Mouse (Mus musculus): ENCODE data around the gene Hmox2. TPM values are rescaled to one million over a fixed set of nuclear protein-coding genes. Genes with fewer than 3 reads are reported as not detected.
A peak's percentile ranks its signal among the peaks of the same experiment; 100 is the strongest.
"Not testable (repeated sequence)": the region's sequence is repeated elsewhere in the genome, so short reads cannot be mapped to it uniquely, and the experiment has no call there.

Gene Hmox2
- total RNA-seq, 2 experiments from 2014 or later = 70.5 to 71.1 TPM

DNA sequence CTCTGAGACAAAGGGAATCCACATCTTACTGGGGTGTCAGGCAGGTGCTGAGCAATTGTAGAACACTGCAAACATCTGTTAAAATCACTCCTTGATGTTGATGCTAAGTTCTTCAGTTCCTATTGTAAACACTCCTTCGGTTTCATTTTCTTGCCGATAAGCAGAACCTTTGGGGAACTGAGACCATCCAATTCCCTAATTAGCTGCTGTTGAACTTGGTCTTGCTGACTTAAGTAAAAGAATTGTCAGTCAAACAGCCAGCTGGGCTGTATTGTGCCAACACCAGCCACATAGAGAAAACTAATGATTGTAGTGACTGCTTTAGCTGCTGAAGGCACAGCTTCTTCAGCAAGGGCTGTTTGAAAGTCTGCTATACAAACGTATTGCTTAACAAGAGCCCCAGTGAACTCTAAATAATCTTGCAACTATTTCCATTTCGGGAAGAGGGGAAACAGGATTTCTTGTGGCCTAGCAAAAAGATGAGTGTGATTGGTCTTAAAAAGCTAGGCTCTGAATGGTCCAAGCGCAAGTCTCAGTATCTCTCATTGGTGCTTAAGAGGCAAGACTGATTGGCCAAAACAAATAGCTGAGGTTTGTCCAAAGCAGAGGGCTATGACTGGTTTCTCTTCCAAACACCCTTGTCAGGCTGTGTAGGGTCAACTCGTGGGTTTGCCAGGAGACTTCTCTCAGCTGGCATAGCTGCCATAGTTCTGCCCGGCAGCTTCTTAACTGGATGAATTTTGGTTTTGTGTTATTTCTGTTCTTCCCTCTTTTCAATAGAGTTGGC is 3.8 kb upstream of the Hmox2 start:
- intact Hi-C loops (cut with DNase I) = no loop called here
- no peak for DNase-seq

DNA sequence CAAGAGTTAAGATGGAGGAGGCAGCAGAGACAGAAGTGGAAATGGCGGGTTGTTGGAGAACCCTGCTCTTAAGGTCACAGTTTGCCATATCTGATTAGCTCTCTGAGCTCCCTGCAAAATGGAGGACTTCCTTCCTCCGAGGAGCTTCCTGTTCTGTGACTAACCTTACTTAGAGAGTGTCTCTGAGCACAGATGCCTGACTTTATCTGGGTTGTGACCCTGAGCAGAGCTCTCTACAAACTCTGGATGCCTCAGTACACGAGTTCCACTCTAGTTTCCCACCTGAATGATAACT is 3.3 kb upstream of the Hmox2 start:
- intact Hi-C loops (cut with DNase I) = no loop called here
- DNase-seq = no peak

DNA sequence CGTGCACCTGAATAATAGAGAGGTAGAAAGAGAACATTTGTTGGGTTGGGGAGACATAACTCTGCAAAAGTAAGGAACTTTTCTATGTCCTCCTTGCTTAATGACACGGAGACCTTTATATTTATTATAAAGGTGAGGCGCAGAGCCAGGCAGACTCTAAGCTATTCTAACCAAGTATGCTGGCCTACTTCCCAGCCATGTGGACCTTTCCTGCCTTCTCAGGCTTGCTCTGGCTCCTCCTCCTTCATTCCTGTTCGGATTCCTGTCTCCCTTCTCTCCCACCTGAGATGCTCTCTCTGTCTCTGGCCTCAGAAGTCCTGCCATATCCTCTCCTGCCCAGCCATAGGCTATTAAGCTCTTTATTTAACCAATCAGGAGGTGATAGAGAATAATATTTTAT is 895 bp upstream of the Hmox2 start:
- intact Hi-C loops (cut with DNase I) = no loop called here
- peak in 1 of 2 experiments; percentile 13 for DNase-seq

DNA sequence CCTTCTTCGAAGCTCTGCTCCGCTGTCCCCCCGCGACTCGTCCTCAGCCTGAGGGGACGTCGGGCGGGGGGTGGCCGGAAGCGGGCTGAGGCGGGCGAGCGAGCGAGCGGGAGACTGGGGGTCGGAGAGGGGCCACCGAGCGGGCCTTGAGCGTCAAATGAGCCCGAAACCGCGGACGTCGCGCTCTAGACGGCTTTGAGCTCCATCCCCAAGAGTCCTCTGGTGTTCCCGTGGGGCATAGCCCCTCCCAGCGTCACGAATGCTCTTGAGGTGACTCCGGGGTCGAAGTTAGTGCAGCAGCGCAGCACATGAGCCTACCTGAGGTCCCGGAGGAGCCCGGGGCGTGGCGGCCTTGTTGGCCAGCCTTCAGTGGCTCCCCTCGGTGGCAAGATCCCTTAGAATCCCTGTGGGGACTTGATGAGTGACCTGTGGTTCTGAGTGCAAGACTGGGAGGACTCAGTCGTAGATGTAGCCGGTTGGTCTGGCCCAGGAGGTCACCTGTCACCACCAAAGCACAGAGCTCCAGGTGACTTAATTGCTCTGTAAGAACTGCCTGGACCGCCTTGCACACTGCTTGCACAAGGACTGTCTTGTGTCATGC is 467 bp downstream of the Hmox2 start:
- DNase-seq = no peak
- intact Hi-C loops (cut with DNase I) = no loop called here

DNA sequence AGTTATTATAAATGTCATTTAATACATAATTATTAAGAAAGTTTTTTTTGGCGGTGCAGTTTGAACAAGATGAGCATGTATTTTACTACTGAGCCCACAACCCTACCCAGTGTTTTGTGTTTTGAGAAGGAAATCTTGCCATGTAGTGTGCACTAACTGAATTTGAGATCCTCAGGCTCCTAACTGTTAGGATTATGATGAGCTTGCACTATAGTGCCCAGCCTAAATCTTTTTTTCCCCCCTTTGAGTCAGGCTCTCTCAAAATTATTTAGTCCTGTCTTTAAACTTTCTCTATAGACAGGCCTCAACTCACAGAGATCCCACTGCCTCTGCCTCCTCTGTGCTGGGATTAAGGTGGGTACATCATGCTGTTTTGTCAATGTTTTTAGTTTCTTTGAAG is 1.4 kb downstream of the Hmox2 start:
- no peak for DNase-seq
- intact Hi-C loops (cut with DNase I) = no loop called here

DNA sequence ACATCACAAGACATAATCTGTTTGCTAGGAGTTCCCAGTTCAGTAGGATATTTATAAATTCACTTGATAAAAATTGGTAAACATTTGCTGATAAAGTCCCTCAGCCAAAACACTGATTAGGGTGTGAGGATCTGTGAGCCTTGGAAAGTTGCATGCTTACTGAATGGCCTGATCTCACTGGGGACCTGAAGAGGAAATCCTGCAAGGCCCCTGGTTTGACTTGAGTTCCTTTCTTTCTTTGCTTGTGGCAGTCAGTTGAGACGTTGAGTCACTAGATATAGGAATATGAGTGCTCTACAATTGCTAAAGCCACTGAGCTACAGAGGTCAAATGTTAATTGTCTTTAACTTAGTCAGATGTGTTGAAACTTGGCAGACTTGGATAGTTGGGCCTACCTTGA is 1.8 kb downstream of the Hmox2 start:
- DNase-seq = peak in 1 of 2 experiments; percentile 12
- intact Hi-C loops (cut with DNase I) = no loop called here

DNA sequence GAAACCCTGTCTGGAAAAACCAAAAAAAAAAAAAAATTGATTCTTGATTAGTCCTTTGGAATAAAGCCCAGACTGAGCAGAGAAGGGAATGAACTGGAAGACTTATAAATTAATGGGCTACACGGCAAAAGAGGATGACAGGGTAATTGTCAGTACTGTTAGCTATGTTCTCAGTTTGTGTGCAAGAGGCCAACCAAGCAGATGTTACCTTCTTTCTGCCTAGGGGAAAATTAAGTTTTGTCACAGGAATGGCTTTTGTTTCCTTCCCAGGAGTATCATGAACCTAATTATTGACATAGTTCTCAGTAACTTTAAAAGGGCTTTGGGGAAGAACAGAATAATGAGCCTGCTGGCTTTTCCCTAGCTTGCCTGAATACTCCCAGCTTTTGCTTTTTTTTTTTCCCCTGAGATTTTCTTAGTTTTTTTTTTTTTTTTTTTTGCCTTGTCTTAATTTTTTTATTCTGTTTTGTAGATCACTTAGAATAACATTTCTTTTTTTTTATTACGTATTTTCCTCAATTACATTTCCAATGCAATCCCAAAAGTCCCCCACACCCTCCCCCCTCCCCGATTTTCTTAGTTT is 4.7 kb downstream of the Hmox2 start:
- intact Hi-C loops (cut with DNase I) = no loop called here
- no peak for DNase-seq

DNA sequence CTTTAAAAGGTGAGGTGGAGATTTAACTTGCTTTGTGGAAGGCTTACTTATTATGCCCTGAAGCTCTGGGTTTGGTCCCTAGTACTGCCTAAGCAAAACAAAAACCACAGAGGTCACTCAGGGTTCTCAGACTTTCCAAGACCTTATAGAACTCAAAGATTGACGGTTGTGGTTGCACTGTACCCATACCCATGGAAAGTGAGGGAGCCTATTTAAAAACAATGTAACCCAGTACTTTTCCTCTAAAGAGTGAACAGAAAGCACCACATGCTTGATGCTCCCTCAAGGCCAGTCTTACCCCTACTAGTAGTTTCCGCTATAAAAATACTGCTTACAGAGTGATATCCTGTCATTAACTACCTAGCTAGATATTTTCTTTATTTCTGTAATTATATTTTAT is 10.1 kb downstream of the Hmox2 start:
- intact Hi-C loops (cut with DNase I) = no loop called here
- DNase-seq = no peak

DNA sequence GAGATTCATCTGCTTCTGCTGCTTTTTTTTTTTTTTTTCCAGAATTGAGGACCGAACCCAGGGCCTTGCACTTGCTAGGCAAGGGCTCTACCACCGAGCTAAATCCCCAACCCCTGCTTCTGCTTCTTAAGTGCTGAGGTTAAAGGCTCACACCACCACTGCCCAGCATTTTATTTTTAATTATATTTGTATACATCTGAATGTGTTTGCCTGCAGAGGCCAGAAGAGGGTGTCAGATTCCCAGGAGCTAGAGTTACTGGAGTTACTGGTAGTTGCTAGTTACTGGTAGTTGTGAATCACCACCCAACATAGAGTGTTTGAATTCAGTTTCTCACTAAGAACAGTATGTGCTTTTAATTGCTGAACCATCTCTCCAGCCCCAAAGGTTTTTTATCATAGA is 13.8 kb downstream of the Hmox2 start:
- intact Hi-C loops (cut with DNase I) = no loop called here
- DNase-seq = no peak

DNA sequence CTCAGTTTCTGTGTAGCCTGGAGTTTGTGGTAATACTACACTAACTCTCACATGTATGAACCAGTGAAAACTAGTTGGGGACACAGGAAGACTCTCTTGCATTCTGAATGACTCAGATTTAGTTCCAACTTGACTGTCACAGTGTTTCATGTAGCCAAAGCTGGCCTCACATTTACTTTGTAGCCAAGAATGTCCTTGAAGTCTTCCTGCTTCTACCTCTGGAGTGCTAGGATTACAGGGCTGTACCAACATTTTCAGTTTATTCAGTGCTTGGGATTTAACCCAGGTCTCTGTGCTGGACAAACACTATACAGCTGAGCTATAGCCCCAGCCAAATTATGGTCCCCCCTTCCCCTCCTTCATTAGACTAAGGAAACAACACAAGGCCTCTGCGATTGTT is 16.0 kb downstream of the Hmox2 start:
- DNase-seq = no peak
- intact Hi-C loops (cut with DNase I) = no loop called here

DNA sequence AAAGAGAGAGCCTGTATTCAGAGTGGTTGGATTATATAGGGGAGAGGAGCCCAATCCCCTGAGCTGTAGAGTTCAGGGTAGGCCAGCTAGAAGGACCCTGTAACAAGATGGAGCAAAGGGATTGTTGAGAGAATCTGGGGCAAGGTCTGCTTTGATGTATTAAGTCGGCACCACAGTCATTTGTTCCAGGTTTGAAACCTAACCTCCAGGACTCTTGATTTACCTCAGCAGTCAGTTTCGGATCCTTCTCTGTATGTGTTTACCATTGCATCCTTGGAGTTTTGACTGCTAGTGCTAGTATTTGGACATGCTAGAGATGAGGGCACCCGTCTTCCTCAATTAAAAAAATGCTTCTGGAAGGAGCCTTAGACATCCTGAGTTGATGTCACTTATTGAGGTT is 26.0 kb downstream of the Hmox2 start:
- intact Hi-C loops (cut with DNase I) = no loop called here
- no peak for DNase-seq

DNA sequence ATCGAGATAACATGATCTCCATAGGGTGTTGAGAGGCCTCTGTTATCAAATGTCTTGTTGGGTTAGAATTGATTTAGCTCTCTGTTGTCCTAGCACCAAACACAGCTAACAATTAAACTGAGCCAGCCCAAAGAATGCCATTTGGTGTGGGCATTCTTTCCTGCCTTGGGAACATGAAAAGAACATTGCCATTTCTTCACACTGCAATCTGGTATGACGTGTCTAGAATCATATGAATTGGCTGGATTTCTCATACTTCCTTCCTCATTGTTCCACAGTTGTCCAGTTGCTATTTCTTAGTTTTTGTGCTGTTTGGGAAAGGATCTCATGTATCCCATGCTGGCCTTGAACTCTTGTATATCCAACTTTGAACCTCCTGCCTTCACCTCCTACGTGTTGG is 27.9 kb downstream of the Hmox2 start:
- no peak for DNase-seq

DNA sequence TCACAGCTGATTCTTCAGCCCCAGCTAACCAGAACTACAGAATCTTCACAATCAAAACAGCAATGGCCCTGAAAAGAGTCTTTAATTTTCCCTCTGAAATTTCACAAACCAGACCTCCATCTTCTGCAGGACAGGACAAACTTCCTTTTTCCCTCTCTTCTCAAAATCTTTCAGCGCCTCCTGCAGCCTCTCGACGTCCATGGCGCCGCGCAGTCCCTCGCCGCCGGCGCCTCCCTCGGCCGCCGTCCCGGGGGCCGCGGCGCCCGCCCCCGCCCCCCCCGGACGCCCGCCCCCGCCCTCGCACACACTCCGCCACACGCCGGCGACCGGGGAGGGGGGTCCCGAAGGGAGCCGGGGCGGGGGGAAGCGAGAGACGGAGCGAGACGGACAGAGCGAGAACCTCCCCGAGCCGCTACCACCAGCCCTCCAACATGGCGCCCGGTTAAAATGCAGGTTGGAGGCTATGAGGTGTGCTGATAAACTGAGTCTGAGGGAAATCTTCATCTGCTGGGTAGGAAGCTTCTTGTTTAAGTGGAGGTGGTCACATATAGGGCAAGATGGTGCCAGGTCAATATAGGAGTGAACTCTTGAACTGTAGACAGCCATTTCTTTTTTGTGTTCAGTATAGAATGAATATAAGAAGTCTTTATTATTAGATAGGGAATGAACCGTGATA is 30.6 kb downstream of the Hmox2 start:
- DNase-seq; intact Hi-C loops (cut with DNase I): not testable (repeated sequence)

More for the DNA sequence above, 27.9 kb downstream of the Hmox2 start:
- intact Hi-C loops (cut with DNase I) = no loop called here

DNA sequence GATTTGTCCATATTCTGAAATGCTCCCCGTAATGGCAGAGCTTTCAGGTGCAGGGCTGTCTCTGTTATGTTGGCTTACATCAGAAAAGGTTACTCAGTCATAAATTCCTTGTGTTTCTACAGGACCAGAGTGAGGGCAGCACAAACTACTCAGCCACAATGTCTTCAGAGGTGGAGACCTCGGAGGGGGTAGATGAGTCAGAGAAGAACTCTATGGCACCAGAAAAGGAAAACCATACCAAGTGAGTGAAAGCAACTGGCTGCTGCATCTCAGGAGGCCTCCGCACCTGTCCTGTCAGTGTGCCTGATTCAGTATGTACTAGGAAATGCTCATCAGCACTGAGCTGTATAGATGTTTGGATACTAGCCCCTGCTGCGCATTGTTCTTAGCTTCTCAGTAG is 36.3 kb downstream of the Hmox2 start:
- DNase-seq = no peak
- intact Hi-C loops (cut with DNase I) = loop anchor here (2.0 to 10.0 kb wide), 2 partner anchors 28 to 102 kb away; partner anchors contain the start of gene Cdip1

DNA sequence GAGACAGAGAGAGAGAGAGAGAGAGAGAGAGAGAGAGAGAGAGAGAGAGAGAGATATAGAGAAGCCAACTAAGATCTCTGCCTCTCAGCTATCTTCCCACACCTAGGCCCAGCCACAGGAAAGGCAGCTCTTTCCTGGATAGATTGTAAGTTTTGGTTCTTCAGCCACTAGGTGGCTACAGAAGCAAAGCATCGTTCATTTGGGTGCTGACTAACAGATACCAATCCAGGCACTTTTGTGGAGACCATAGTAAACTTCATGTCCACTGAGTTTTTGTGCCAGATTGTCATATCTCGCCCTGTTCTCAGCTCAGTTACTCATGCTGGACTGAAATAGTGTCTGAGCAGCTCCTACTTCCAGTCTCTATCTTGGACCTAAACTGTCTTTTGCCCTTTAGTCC is 37.1 kb downstream of the Hmox2 start:
- DNase-seq = peak in 1 of 2 experiments; percentile 36
- intact Hi-C loops (cut with DNase I) = loop anchor here (2.0 to 10.0 kb wide), 2 partner anchors 28 to 102 kb away; partner anchors contain the start of gene Cdip1

DNA sequence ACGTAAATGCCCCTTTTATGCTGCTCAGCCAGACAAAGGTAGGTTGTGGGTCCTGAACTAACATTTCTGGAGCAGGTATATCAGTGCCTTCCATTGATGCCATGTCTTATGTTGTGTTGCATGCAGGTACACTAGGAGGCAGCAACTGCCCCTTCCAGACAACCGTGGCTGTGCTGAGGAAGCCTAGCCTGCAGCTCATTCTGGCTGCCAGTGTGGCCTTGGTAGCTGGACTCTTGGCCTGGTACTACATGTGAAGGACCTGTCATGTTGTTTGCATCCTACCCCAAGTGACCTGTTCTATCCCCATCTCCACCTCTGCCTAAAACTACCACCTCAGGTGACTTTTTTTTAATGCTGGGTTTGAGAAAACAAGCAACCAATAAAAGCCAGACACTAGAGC is 39.7 kb downstream of the Hmox2 start:
- intact Hi-C loops (cut with DNase I) = loop anchor here (10.0 kb wide), 1 partner anchor 99 kb away; no protein-coding TSS in a partner anchor
- no peak for DNase-seq

DNA sequence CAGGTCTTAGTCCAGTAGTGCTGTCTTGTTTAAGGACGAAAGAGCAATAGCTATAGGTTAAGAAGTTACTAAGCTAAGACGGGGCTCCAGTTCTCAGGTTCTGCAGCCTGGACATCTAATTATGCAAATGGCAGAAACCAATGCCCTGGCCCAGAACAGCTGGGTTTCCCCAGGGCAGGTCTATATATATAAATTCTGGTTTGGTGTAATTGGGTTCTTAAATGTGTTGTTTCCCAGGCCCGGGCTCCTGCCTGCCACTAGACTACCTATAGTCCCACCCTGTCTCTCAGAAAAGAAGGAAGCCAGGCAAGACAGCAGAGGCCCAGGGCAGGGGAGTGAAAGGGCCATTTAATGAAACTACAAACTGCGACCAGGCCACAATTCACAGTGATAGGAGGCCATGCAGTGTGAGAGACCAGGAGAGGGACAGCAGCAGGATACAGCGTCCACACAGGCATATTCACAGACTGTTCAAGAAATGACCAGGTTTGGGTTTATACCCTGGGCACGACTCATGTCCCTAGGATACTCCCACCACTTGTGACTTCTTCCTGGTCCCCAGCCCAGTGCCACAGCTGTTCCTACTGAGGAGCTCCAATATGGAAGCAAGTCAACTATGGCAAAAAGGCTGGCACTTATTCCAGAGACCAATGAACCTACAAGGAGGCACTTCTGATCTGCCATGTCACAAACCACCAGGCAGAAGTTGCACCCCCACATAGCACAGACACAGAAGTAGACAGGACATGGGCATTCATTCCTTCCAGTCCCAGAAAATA is 41.0 kb downstream of the Hmox2 start:
- DNase-seq = no peak
- intact Hi-C loops (cut with DNase I) = loop anchor here (10.0 kb wide), 1 partner anchor 98 kb away; no protein-coding TSS in a partner anchor

DNA sequence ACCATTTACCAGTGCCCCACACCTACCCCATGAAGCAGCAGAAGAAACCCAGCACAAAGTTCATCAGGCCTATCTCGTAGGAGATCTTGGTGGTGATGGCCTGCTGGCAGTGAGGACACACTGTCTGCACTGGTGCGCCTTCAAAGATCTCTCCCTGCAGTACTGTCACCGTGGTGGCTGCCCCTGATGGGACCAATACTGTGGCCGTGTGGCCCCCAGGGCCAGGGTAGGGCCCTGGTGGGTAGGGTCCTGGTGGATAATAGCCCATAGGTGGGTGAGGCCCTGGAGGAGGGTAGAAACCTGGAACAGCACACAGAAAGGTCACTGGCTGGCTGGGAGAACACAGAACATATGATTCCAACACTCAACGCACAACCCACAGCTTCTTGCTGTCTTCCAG is 42.6 kb downstream of the Hmox2 start:
- intact Hi-C loops (cut with DNase I) = loop anchor here (10.0 kb wide), 1 partner anchor 96 kb away; no protein-coding TSS in a partner anchor
- DNase-seq = no peak

DNA sequence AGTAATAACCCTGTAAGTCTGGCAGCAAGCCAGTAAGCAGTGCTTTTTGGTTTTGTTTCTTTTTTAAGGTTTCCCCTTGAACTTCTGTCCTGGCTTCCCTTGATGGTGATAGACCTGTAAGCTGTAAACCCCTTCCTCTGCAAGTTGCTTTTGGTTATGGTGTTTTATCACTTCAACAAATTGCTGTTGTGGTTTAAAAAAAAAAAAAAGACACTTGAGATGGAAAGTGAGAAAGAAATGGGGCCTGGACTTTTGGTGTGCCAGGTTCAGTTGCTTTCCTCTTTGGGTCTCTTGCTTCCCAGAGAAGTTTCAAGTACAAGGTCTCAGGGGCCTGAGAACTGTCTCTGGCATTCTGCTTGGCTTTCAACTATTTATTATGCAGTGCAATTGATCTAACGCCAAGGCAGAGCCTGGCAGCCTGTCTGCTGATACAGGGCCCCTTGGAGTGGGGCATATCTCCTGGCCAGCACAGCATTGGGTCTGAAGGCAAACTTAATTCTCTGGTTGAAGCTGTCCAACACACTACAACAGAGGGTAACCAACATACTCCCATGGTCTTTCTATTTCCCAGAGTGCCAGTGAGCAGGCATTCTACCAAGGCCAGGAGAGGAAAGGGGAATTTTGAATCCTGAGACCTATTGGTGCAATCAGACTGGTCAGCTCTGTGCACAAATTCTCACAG is 47.3 kb downstream of the Hmox2 start:
- peak; percentile 23 to 35 for DNase-seq
- intact Hi-C loops (cut with DNase I) = no loop called here

Data from heart, postnatal 14 days (tissue).